Mouse (Mus musculus): Measurements from ENCODE around the gene Phldb3. TPM values are rescaled to one million over a fixed set of nuclear protein-coding genes. Genes with fewer than 3 reads are reported as not detected.
A peak's percentile ranks its signal among the peaks of the same experiment; 100 is the strongest.
"Not testable (repeated sequence)": the region's sequence is repeated elsewhere in the genome, so short reads cannot be mapped to it uniquely, and the experiment has no call there.

Phldb3 gene
- polyA plus RNA-seq, 1 experiment from 2014 or later = not detected

GRCm38 (mm10) chr7:24618374-24618773 is 7.8 kb downstream of the Phldb3 start:
- H3K9ac ChIP-seq; H3K27ac ChIP-seq; ATAC-seq; H3K9me3 ChIP-seq (replicated peaks); H3K4me2 ChIP-seq; H3K36me3 ChIP-seq (ENCODE audit: poor library complexity, severe bottlenecking); H3K4me3 ChIP-seq; H3K4me1 ChIP-seq: not testable (repeated sequence)
- peaks cover 11% of the 10 kb centered on the region for H3K27me3 ChIP-seq
- 90% methylated on average over 8 of the region's 8 CpGs for WGBS

GRCm38 (mm10) chr7:24619671-24620397 is 9.3 kb downstream of the Phldb3 start:
- Histone ChIP-seq H3K4me1 (no peaks in the 10 kb centered on the region), H3K27ac (no peak overlapping the region), H3K9ac (no peak overlapping the region), H3K4me2 (no peak overlapping the region), H3K27me3 (0 out of 2 replicates have a peak, but pooled peaks cover 4% of the 10 kb centered on the region), H3K9me3 (replicated peaks) (peaks cover 8% of the 10 kb centered on the region; the same call in 1 of the 2 replicates), H3K4me3 (no peak overlapping the region), H3K36me3 (ENCODE audit: poor library complexity, severe bottlenecking) (no peaks in the 10 kb centered on the region)
- ATAC-seq = no peak
- WGBS = 43% methylated on average over 13 of the region's 13 CpGs

GRCm38 (mm10) chr7:24621193-24621592 is 10.6 kb downstream of the Phldb3 start:
- no peak overlapping the region for H3K9ac ChIP-seq
- WGBS = 79% methylated on average over 3 of the region's 3 CpGs
- no peak overlapping the region for H3K4me3 ChIP-seq
- 0 out of 2 replicates have a peak, but pooled peaks cover 4% of the 10 kb centered on the region for H3K4me1 ChIP-seq
- H3K27ac ChIP-seq = no peak overlapping the region
- H3K36me3 ChIP-seq (ENCODE audit: poor library complexity, severe bottlenecking) = no peaks in the 10 kb centered on the region
- no peak overlapping the region for H3K4me2 ChIP-seq
- ATAC-seq = no peak
- peaks cover 8% of the 10 kb centered on the region; the same call in 1 of the 2 replicates for H3K9me3 ChIP-seq (replicated peaks)
- H3K27me3 ChIP-seq = no peaks in the 10 kb centered on the region

DNA sequence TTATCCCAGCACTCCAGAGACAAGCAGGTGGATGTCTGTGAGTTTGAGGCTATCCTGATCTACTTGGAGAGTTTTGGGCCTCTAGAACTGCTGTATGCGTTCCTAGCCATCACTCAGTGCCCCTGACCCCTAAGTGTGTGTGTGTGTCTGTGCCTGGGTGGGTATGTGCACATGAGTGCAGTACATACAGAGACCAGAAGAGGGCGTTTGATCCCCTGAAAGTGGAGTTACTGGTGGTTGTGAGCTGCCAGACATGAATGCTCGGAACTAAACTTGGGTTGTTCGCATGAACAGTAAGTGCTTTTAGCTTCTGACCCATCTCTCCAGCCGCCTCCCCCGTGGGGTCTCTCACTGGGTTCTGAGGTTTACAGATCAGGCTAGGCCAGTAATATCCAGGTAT is 12.4 kb downstream of the Phldb3 start:
- Histone ChIP-seq H3K9me3 (replicated peaks) (peaks cover 8% of the 10 kb centered on the region; the same call in 1 of the 2 replicates), H3K4me3 (no peak overlapping the region), H3K27me3 (no peaks in the 10 kb centered on the region), H3K4me1 (0 out of 2 replicates have a peak, but pooled peaks cover 4% of the 10 kb centered on the region), H3K9ac (no peak overlapping the region), H3K36me3 (ENCODE audit: poor library complexity, severe bottlenecking) (no peaks in the 10 kb centered on the region), H3K4me2 (no peak overlapping the region), H3K27ac (no peak overlapping the region)
- ATAC-seq = no peak
- 80% methylated on average over 6 of the region's 6 CpGs for WGBS

DNA sequence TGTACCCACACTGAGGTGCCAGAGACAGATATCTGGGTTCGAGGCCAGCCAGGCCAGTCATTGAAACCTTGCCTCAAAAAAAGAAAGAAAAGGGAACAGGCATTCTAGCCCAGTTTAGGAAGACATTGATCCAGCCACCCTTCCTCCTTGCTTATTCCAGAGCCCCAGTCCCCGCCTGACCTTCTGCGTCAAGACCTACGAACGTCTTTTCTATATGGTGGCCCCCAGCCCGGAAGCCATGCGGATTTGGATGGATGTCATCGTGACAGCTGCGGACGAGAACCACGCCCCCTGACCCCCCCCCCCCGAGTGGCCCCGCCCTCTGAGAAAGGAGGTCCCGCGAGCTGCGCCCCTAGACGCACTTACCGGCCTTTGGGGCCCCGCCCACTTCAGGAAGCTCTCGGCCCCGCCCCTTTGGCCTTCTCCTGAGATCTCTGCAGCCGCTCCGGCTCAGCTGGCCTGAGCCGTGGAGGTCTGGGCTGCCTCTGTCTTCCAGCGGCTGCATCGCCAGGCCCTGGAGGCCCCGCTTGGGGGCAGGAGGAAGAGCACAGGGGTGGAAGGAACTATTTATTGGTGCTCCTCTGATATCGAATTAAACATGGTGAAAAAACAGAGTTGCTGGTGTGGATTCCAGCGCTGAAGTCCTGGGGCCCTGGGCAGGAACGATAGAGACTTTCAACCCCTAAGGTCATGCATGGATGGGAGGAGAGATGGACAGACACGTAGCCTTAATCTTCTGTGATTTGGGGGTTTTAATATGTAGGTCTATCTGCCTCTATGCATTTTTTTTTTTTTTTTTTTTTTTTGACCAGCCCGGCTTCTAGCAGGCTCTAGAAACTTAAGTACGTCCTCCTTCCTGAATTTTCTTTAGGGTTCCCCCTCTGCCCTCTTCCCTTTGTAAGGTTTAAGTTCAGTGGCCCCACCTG is 18.4 kb downstream of the Phldb3 start:
- 0 out of 2 replicates have a peak, but pooled peaks cover 2% of the 10 kb centered on the region for H3K27me3 ChIP-seq
- WGBS = 10% methylated on average over 28 of the region's 33 CpGs
- H3K9ac ChIP-seq = peak overlapping the region; percentile 51; the same call in 1 of the 2 replicates
- H3K4me1 ChIP-seq = peaks cover 11% of the 10 kb centered on the region
- H3K4me2 ChIP-seq = peak overlapping the region; percentile 56
- no peak overlapping the region for H3K27ac ChIP-seq
- ATAC-seq = peak; percentile 85
- H3K36me3 ChIP-seq (ENCODE audit: poor library complexity, severe bottlenecking) = no peaks in the 10 kb centered on the region
- H3K9me3 ChIP-seq (replicated peaks) = no peaks in the 10 kb centered on the region
- peak overlapping the region; percentile 30 for H3K4me3 ChIP-seq

DNA sequence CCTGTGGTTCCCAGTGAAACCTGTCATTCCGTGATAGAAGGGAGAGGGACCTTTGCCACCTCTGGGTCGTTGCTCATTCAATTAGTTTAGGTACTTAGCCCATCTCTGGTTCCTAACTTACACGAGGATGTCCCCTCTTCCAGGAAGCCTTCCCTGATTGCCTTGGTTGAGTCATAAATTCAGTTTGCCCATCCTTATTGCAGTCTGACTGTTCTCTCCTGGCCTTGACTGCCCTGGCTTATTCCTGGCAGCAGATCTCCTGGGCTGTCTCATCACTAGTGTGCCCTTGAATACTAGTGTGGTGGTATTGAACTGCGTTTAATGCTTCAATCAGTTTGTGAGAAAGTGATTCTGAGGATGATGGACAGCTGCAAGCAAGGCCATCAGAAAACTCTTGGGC is 19.1 kb downstream of the Phldb3 start:
- no peaks in the 10 kb centered on the region for H3K9me3 ChIP-seq (replicated peaks)
- 0 out of 2 replicates have a peak, but pooled peaks cover 4% of the 10 kb centered on the region for H3K27me3 ChIP-seq
- no peak overlapping the region for H3K4me3 ChIP-seq
- no peak overlapping the region for H3K9ac ChIP-seq
- ATAC-seq = no peak
- WGBS = 65% methylated on average over 4 of the region's 4 CpGs
- H3K4me2 ChIP-seq = no peak overlapping the region
- H3K36me3 ChIP-seq (ENCODE audit: poor library complexity, severe bottlenecking) = no peaks in the 10 kb centered on the region
- H3K4me1 ChIP-seq = peaks cover 11% of the 10 kb centered on the region
- no peak overlapping the region for H3K27ac ChIP-seq

DNA sequence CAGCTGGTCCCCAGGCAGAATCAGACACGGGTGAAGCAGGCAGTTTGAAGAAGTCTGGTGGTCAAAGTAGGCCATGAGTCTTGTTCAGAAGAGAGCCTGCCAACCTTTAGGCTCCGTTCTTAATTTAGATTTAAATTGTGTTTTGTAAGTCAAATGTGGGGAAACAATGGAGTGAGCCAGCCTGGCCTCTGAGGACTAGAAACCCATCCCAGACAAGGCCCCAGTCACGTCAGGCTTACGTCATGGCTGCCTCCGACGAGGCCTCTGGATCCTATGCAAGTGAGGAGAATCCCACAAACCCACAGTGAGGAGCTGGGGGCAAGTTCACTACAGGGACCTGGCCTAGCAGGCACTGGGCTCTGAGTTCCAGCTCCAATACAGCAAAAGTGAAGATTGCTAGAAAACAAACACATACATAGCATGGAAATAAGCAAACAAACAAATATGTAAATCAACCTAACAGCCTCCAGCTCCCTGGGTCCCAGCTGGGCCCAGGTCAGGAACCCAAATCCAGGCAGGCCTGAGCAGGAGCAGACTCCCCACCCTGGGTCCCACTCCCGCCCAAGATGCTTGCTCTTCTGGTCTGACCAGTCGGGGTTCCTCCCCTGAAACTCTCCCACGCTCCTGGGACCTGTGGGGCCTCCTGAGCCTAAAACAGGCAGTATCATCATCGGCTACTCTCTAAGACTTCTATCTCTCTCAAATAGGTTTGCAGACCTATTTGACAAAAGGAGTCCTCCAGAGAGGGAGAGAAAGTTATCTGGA is 19.7 kb downstream of the Phldb3 start:
- no peaks in the 10 kb centered on the region for H3K9me3 ChIP-seq (replicated peaks)
- no peaks in the 10 kb centered on the region for H3K36me3 ChIP-seq (ENCODE audit: poor library complexity, severe bottlenecking)
- no peak overlapping the region for H3K9ac ChIP-seq
- H3K27ac ChIP-seq = no peak overlapping the region
- H3K4me3 ChIP-seq = no peak overlapping the region
- H3K4me1 ChIP-seq = peaks cover 11% of the 10 kb centered on the region
- H3K27me3 ChIP-seq = 0 out of 2 replicates have a peak, but pooled peaks cover 7% of the 10 kb centered on the region
- 71% methylated on average over 10 of the region's 10 CpGs for WGBS
- no peak for ATAC-seq
- H3K4me2 ChIP-seq = no peak overlapping the region

DNA sequence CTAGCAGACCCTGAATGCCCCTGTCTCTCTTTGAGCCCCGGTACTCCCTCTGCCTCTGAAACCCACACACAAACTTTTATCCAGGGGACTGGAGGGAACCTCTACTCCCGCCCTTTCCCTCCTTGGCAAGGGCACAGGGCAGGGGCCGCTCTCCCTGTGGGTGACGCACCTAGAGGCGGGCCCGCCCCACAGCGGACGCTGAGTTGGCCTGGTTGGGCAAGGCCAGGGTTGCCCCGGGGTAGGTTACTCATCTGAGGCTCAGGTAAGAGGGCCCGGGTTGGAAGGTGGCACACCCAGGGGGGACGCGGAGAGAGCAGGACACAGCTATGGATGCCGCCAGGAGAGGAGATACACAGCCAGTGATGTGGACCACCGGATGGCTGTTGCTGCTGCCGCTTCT is 25.7 kb downstream of the Phldb3 start, which contains the start of gene Lypd3:
Lypd3 (plus strand) TSS at position 287 of the 400 bp plus-strand sequence.
- Histone ChIP-seq H3K4me3 (peak within 1 kb of the TSS; percentile 20), H3K27me3 (peaks cover 62% of the 10 kb centered on the region), H3K36me3 (ENCODE audit: poor library complexity, severe bottlenecking) (no peaks in the 10 kb centered on the region), H3K4me1 (peaks cover 21% of the 10 kb centered on the region), H3K27ac (no peak within 1 kb of the TSS), H3K9ac (no peak within 1 kb of the TSS), H3K4me2 (peak within 1 kb of the TSS; percentile 77), H3K9me3 (replicated peaks) (no peaks in the 10 kb centered on the region)
- no peak for ATAC-seq
- 12% methylated on average over 15 of the region's 15 CpGs for WGBS

GRCm38 (mm10) chr7:24637046-24637445 is 26.5 kb downstream of the Phldb3 start:
- H3K27me3 ChIP-seq = peaks cover 68% of the 10 kb centered on the region
- 1% methylated on average over 18 of the region's 18 CpGs for WGBS
- H3K4me1 ChIP-seq = peaks cover 21% of the 10 kb centered on the region
- peak; percentile 27; the same call in 1 of the 2 replicates for ATAC-seq
- H3K9ac ChIP-seq = no peak overlapping the region
- peak overlapping the region; percentile 77 for H3K4me2 ChIP-seq
- peak overlapping the region; percentile 20 for H3K4me3 ChIP-seq
- no peaks in the 10 kb centered on the region for H3K9me3 ChIP-seq (replicated peaks)
- H3K27ac ChIP-seq = no peak overlapping the region
- no peaks in the 10 kb centered on the region for H3K36me3 ChIP-seq (ENCODE audit: poor library complexity, severe bottlenecking)

GRCm38 (mm10) chr7:24638026-24638856 is 27.7 kb downstream of the Phldb3 start:
- peaks cover 68% of the 10 kb centered on the region for H3K27me3 ChIP-seq
- peak overlapping the region; percentile 77 for H3K4me2 ChIP-seq
- H3K27ac ChIP-seq = no peak overlapping the region
- 3% methylated on average over 35 of the region's 35 CpGs for WGBS
- H3K4me3 ChIP-seq = peak overlapping the region; percentile 41
- H3K9ac ChIP-seq = peak overlapping the region; percentile 48
- H3K36me3 ChIP-seq (ENCODE audit: poor library complexity, severe bottlenecking) = no peaks in the 10 kb centered on the region
- peaks cover 21% of the 10 kb centered on the region for H3K4me1 ChIP-seq
- no peaks in the 10 kb centered on the region for H3K9me3 ChIP-seq (replicated peaks)
- no peak for ATAC-seq

- H3K9me3 ChIP-seq (replicated peaks) = no peaks in the 10 kb centered on the region
- H3K4me1 ChIP-seq = peaks cover 21% of the 10 kb centered on the region
- WGBS = 67% methylated on average over 13 of the region's 13 CpGs
- no peak overlapping the region for H3K4me3 ChIP-seq
- no peak overlapping the region for H3K4me2 ChIP-seq
- no peak overlapping the region for H3K27ac ChIP-seq
- no peak overlapping the region for H3K9ac ChIP-seq
- H3K27me3 ChIP-seq = peaks cover 60% of the 10 kb centered on the region
- no peak for ATAC-seq
- H3K36me3 ChIP-seq (ENCODE audit: poor library complexity, severe bottlenecking) = no peaks in the 10 kb centered on the region
Measured at GRCm38 (mm10) chr7:24640450-24640849, 29.9 kb downstream of the Phldb3 start.

Data from forebrain, embryonic 13.5 days (tissue).